Comparison of ENCODE assay signal across 20 mouse cellular contexts in the genomic region with DNA sequence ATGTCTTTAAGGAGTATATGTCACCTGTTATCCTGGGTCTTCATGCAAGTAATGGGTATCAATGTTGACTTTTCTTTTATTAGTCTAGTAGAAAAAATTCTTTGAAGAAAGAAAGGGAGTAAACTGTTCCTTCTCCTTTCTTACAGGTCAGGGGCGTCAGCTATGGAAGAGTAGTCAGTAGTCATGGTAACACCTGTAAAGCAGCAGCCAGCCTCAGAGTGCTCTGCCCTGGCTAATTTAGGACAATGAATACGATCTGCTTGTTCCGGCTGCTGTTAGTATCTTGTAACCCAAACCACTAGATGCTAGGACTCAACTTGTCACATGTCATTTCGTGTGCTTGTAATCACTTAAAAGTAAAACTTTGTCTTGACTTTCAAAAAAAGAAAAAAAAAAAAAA. TPM values are rescaled to one million over a fixed set of nuclear protein-coding genes. Genes with fewer than 3 reads are reported as not detected.
A peak's percentile ranks its signal among the peaks of the same experiment; 100 is the strongest.
DNase-seq lines count a peak whose midpoint lies in the region; ATAC-seq and TF ChIP-seq lines count a peak whose summit lies in the region.
"Had no signal": no experiment of that assay in that cellular context is flagged by ENCODE, and none has a peak within 500 bp of the region (broad histone marks: within the 10 kb centered on the region; RNA-seq: fewer than 3 reads in every experiment).

No protein-coding gene starts in this region.

- no peak overlapping the region for H3K9ac ChIP-seq in kidney, embryonic 15.5 days
- H3K9ac ChIP-seq in lung, postnatal 0 days (replicated peaks; ENCODE audit: low read depth) = no peak overlapping the region
- H3K9ac ChIP-seq: embryonic facial prominence, embryonic 12.5 days; embryonic facial prominence, embryonic 15.5 days; hindbrain, embryonic 12.5 days; hindbrain, embryonic 15.5 days had no signal

- H3K9me3 ChIP-seq in kidney, embryonic 15.5 days (replicated peaks) = no peaks in the 10 kb centered on the region
- H3K9me3 ChIP-seq in lung, postnatal 0 days (ENCODE audit: low read length) = no peaks in the 10 kb centered on the region
- H3K9me3 ChIP-seq: embryonic facial prominence, embryonic 12.5 days; embryonic facial prominence, embryonic 15.5 days; hindbrain, embryonic 12.5 days; hindbrain, embryonic 15.5 days had no signal

- no peak overlapping the region for H3ac ChIP-seq in myocyte (ENCODE audit: control insufficient read depth, insufficient read length)

- H3K27ac ChIP-seq in kidney, embryonic 15.5 days = 0 out of 2 replicates have a peak overlapping the region, but pooled peaks have one; percentile 80
- no peak overlapping the region for H3K27ac ChIP-seq in kidney, adult 2 months (ENCODE audit: insufficient read depth, low read depth, low read length)
- peak overlapping the region; percentile 69 for H3K27ac ChIP-seq in lung, postnatal 0 days (ENCODE audit: low read length)
- H3K27ac ChIP-seq: embryonic facial prominence, embryonic 12.5 days; embryonic facial prominence, embryonic 15.5 days; hindbrain, embryonic 12.5 days; hindbrain, embryonic 15.5 days had no signal

- no peaks in the 10 kb centered on the region for H3K27me3 ChIP-seq in kidney, embryonic 15.5 days
- H3K27me3 ChIP-seq in kidney, adult 2 months (replicated peaks; ENCODE audit: control insufficient read depth, insufficient read depth, low read length) = no peaks in the 10 kb centered on the region
- H3K27me3 ChIP-seq in lung, postnatal 0 days (replicated peaks; ENCODE audit: insufficient read depth, low read length) = no peaks in the 10 kb centered on the region
- no peaks in the 10 kb centered on the region for H3K27me3 ChIP-seq in myocyte (ENCODE audit: control insufficient read depth, insufficient read depth, insufficient read length)
- H3K27me3 ChIP-seq: embryonic facial prominence, embryonic 12.5 days; embryonic facial prominence, embryonic 15.5 days; hindbrain, embryonic 12.5 days; hindbrain, embryonic 15.5 days had no signal

- ATAC-seq in kidney, embryonic 15.5 days (replicated peaks; ENCODE audit: low FRiP score) = peak; percentile 93
- ATAC-seq in lung, postnatal 0 days = 0 out of 2 replicates have a peak, but pooled peaks have one; percentile 22
- ATAC-seq: CD4-positive, CD25-positive, alpha-beta regulatory T cell, adult 4 months; forebrain, embryonic 14.5 days had no signal

- H3K4me1 ChIP-seq in kidney, embryonic 15.5 days = 0 out of 2 replicates have a peak, but pooled peaks cover 6% of the 10 kb centered on the region
- no peaks in the 10 kb centered on the region for H3K4me1 ChIP-seq in kidney, adult 2 months (ENCODE audit: control insufficient read depth, insufficient read depth, low read length)
- H3K4me1 ChIP-seq in lung, postnatal 0 days (ENCODE audit: insufficient read depth, low read depth, low read length) = no peaks in the 10 kb centered on the region
- H3K4me1 ChIP-seq: embryonic facial prominence, embryonic 12.5 days; embryonic facial prominence, embryonic 15.5 days; hindbrain, embryonic 12.5 days; hindbrain, embryonic 15.5 days had no signal

- H3K4me3 ChIP-seq in kidney, embryonic 15.5 days (replicated peaks) = no peak overlapping the region
- H3K4me3 ChIP-seq in kidney, adult 2 months (ENCODE audit: insufficient read depth, low read depth, low read length) = no peak overlapping the region
- no peak overlapping the region for H3K4me3 ChIP-seq in lung, postnatal 0 days (ENCODE audit: low read depth, low read length)
- H3K4me3 ChIP-seq in myocyte = peak overlapping the region; percentile 7
- H3K4me3 ChIP-seq: embryonic facial prominence, embryonic 12.5 days; embryonic facial prominence, embryonic 15.5 days; hindbrain, embryonic 12.5 days; hindbrain, embryonic 15.5 days had no signal

- WGBS in kidney, embryonic 15.5 days = 31% methylated on average over 4 of the region's 4 CpGs
- WGBS in kidney, adult 2 months = 68% methylated on average over 4 of the region's 4 CpGs
- 68% methylated on average over 4 of the region's 4 CpGs for WGBS in lung, postnatal 0 days

- TF ChIP-seq POLR2A in kidney, adult 2 months (IDR thresholded peaks at IDR 0.05; ENCODE audit: low read depth, low read length) = no peak
- TF ChIP-seq POLR2A in myocyte (IDR thresholded peaks at IDR 0.05; ENCODE audit: insufficient read length, low read depth) = no peak

- no peak overlapping the region for H3K4me2 ChIP-seq in kidney, embryonic 15.5 days
- H3K4me2 ChIP-seq in lung, postnatal 0 days (replicated peaks; ENCODE audit: low read depth, low read length) = no peak overlapping the region
- peak overlapping the region; percentile 74 for H3K4me2 ChIP-seq in myocyte (ENCODE audit: low read depth)
- H3K4me2 ChIP-seq: embryonic facial prominence, embryonic 12.5 days; embryonic facial prominence, embryonic 15.5 days; heart, embryonic 11.5 days; hindbrain, embryonic 12.5 days; hindbrain, embryonic 15.5 days had no signal

- TF ChIP-seq EP300 in lung, postnatal 0 days (IDR thresholded peaks at IDR 0.05) = no peak

- peaks cover 42% of the 10 kb centered on the region for H3K36me3 ChIP-seq in kidney, embryonic 15.5 days
- no peaks in the 10 kb centered on the region; the same call in 1 of the 2 replicates for H3K36me3 ChIP-seq in kidney, adult 2 months (ENCODE audit: control insufficient read depth, insufficient read depth, low read length)
- H3K36me3 ChIP-seq in lung, postnatal 0 days (ENCODE audit: insufficient read depth, low read length) = peaks cover 15% of the 10 kb centered on the region; the same call in 1 of the 2 replicates
- H3K36me3 ChIP-seq in myocyte (ENCODE audit: control insufficient read depth, insufficient read depth) = peaks cover 20% of the 10 kb centered on the region

- no peaks in the 10 kb centered on the region for H3K79me2 ChIP-seq in myocyte (ENCODE audit: control insufficient read depth, insufficient read depth)

- DNase-seq in kidney, adult 2 months = no peak
- DNase-seq in lung, postnatal 0 days (ENCODE audit: low spot score) = no peak
- no peak for DNase-seq in lung, adult 18-20 months
- DNase-seq in Muller cell, postnatal 12 days (ENCODE audit: inconsistent ontology term) = no peak
- DNase-seq: adrenal gland, adult 2 months; adrenal gland, postnatal 14 days; cerebellum, adult 11 months; cerebellum, adult 2 months; cerebellum, adult 9-11 months; cerebellum, postnatal 25 days; gastrocnemius, postnatal 25 days had no signal

- TF ChIP-seq CTCF in kidney, adult 2 months (conservative IDR thresholded peaks at IDR 0.05; ENCODE audit: insufficient read depth, insufficient read length, low read depth, low read length) = no peak
- no peak for TF ChIP-seq CTCF in lung, postnatal 0 days (IDR thresholded peaks at IDR 0.05)

TF ChIP-seq in myocyte, 11 proteins besides CTCF, POLR2A, EP300 and RAD21:
- TF ChIP-seq SRF (IDR thresholded peaks at IDR 0.05; ENCODE audit: control insufficient read depth, insufficient read length, low read depth) (no peak), E2F4 (IDR thresholded peaks at IDR 0.05; ENCODE audit: insufficient read depth) (no peak), MYOD1 (IDR thresholded peaks at IDR 0.05; ENCODE audit: control insufficient read depth in 1 of 3, insufficient read length in 2 of 3, low read depth in 2 of 3) (no peak), CEBPB (IDR thresholded peaks at IDR 0.05; ENCODE audit: insufficient read depth, poor library complexity, severe bottlenecking) (no peak), MAX (IDR thresholded peaks at IDR 0.05; ENCODE audit: low read depth) (no peak), USF1 (IDR thresholded peaks at IDR 0.05; ENCODE audit: low read depth) (no peak), MYOG (IDR thresholded peaks at IDR 0.05; ENCODE audit: control insufficient read depth in 1 of 3, insufficient read depth in 1 of 3, insufficient read length in 2 of 3, low read depth in 2 of 3) (no peak), TCF12 (IDR thresholded peaks at IDR 0.05; ENCODE audit: insufficient read depth, poor library complexity, severe bottlenecking) (no peak), TCF3 (IDR thresholded peaks at IDR 0.05; ENCODE audit: insufficient read length, low read depth) (no peak), REST (IDR thresholded peaks at IDR 0.05; ENCODE audit: insufficient read depth, insufficient read length) (no peak)

RNA-seq across cellular contexts. Expression of a gene that starts 11.3 kb away (rescaled TPM):
- 37.1 and 39.1 TPM in 2 replicates for polyA plus RNA-seq in kidney, embryonic 15.5 days (2015; fragmentation: Nextera tagmentation; extraction: Ambion mirVana)
- 2.9 and 3.0 TPM in 2 replicates for polyA plus RNA-seq in kidney, adult 2 months (2012; rRNA removed)
- polyA plus RNA-seq in lung, postnatal 0 days (2015; fragmentation: Nextera tagmentation; extraction: Ambion mirVana) = 7.1 and 7.6 TPM in 2 replicates
- 8.2 TPM for polyA plus RNA-seq in myocyte (2012; fragmentation: generic; extraction: Trizol)
